Mouse (Mus musculus): ENCODE measurements around the gene Olfr945.

The Olfr945 gene

DNA sequence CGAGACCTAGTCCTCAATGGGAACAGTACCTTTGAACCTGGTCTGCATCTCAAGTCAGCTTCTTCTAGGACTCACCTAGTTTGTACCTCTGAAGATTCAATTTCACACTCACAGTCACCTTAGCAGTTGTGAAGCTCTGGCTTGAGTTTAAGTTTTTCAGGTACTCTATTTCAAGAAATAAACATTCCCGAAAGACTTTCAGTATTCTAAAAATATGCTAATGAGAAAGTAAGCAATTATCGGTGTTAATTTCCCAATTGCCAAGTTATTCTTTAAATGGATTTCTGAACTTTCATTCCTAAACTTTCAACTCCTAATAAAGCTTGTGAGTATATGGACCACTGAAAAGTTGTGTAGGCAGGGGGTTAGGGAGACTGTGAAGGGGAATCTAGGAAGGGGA, at the start of gene Olfr945:
TSS of gene Olfr945 (minus strand) at position 101 of the 400 bp plus-strand sequence.
- DNase-seq (ENCODE audit: low read depth): no peak

DNA sequence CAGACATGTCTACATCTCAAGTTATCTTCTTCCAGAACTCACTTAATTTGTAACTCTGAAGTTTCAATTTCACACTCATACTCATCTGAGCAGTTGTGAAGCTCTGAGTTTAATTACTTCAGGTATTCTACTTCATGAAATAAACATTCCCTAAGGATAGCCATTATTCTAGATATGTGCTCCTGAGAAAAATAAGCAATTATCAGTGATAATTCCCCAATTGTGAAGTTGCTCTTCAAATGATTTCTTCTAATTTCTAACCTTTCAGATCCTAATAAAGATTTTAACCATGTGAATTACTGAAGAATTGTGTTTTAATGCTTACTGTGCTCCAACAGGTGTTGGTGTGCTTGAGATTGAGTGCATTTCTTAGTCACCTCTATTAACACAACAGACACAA, 49.3 kb upstream of the Olfr945 start, which contains the start of gene Olfr948:
TSS of gene Olfr948 (minus strand) at position 101 of the 400 bp plus-strand sequence.
- DNase-seq (ENCODE audit: low read depth): no peak

DNA sequence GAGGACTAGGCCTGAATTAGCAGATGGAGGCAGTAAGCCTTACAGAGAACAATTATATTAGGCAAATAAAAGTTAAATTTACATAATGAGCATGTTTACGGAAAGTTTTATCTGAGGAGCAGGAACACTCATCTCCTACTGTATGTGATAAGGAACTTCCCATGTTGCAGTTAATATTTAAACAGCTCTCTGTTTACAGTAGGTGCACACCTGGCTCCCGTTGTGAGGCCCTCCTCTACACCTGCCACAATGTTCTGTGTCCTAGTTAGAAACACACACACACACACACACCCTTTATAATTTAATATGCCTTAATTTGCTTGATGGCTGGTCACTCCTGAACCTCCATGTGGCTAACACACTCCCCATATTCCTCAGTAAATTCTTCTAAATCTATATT, 10.5 kb upstream of the Olfr945 start:
- DNase-seq (ENCODE audit: low read depth): no peak

DNA sequence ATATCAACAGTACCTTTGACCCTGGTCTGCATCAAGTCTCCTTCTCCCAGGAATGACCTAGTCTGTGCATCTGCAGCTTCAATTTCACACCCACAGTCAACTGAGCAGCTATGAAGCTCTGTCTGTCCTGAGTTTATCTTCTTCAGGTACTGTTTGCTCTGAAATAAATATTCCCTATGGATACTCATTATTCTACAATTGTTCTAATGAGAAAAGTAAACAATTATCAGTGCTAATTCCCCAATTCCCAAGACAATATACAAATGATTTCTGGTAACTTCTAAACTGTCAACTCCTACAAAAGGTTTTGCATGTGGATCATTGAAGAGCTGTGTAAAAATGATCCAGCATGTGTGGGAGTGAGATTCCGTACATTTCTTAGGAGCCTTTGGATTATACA, 26.7 kb downstream of the Olfr945 start, which contains the start of gene Olfr1537:
TSS of gene Olfr1537 (minus strand) at position 101 of the 400 bp plus-strand sequence.
- DNase-seq (ENCODE audit: low read depth): no peak

All from c-Kit-positive CD71-positive TER-119-negative erythroid progenitor cells, embryonic 14.5 days (primary cell).